Mouse (Mus musculus) cortical plate, adult 2 months (tissue): Measurements from ENCODE around the gene Olfr221. TPM values are rescaled to one million over a fixed set of nuclear protein-coding genes. Genes with fewer than 3 reads are reported as not detected.
A peak's percentile ranks its signal among the peaks of the same experiment; 100 is the strongest.
"Not testable (repeated sequence)": the region's sequence is repeated elsewhere in the genome, so short reads cannot be mapped to it uniquely, and the experiment has no call there.

ENCODE experiments used
- H3K27ac ChIP-seq: fragments of 200-500 bp; 2 replicates; pipeline ENCODE4 v1.5.1; 2012; ENCODE audit warnings: low read length, control low read depth, inconsistent platforms; ENCODE audit not compliant: insufficient read depth
- H3K4me1 ChIP-seq: fragments of 200-500 bp; 2 replicates; pipeline ENCODE4 v1.6.1; 2011; ENCODE audit warnings: low read length; ENCODE audit not compliant: control insufficient read depth, insufficient read depth
- H3K4me3 ChIP-seq: fragments of 200-500 bp; 2 replicates; pipeline ENCODE4 v1.5.1; 2011; ENCODE audit warnings: mild to moderate bottlenecking, low read length, control low read depth; ENCODE audit not compliant: insufficient read depth
- CTCF ChIP-seq: fragments of 200-500 bp; IDR thresholded peaks from 2 replicates; pipeline ENCODE4 v1.5.1; 2011; ENCODE audit warnings: mild to moderate bottlenecking, control low read depth, low read length; ENCODE audit not compliant: insufficient read depth; ENCODE audit errors: extremely low read depth
- POLR2A ChIP-seq: fragments of 200-500 bp; IDR thresholded peaks from 2 replicates; pipeline ENCODE4 v1.6.1; 2011; ENCODE audit warnings: mild to moderate bottlenecking, low read length, control low read depth; ENCODE audit not compliant: insufficient read depth; ENCODE audit errors: extremely low read depth
- polyA plus RNA-seq: library from polyadenylated mRNA; depleted of rRNA; stranded (reverse); fragments of >200 nt; gene quantifications from 2 replicates; pipeline ENCODE4 v1.2.3, GENCODE M21; 2012; rRNA removed

The Olfr221 gene
- not detected in 2 replicates for polyA plus RNA-seq

- H3K4me3 ChIP-seq: not testable (repeated sequence)
These were observed at the start of gene Olfr221 for GRCm38 (mm10) chr14:52042359-52042758. Gene Olfr221 (minus strand): TSS chr14:52042459.

GRCm38 (mm10) chr14:52083083-52083482 lies 40.8 kb upstream of the Olfr221 start:
- no peak overlapping the region for H3K4me3 ChIP-seq
- H3K4me1 ChIP-seq: no peaks in the 10 kb centered on the region
- TF ChIP-seq POLR2A: no peak
- no peak for TF ChIP-seq CTCF
- H3K27ac ChIP-seq: no peak overlapping the region

More at GRCm38 (mm10) chr14:52042359-52042758, at the start of gene Olfr221:
- H3K4me1 ChIP-seq, H3K27ac ChIP-seq: not testable (repeated sequence)

- Histone ChIP-seq H3K27ac (no peak overlapping the region), H3K4me1 (no peaks in the 10 kb centered on the region), H3K4me3 (no peak overlapping the region)
- TF ChIP-seq CTCF (no peak), POLR2A (no peak)
These were observed 29.4 kb upstream of the Olfr221 start for GRCm38 (mm10) chr14:52071599-52072137.

- H3K4me3 ChIP-seq: no peak overlapping the region
- no peaks in the 10 kb centered on the region for H3K4me1 ChIP-seq
- no peak for TF ChIP-seq CTCF
- TF ChIP-seq POLR2A: no peak
- H3K27ac ChIP-seq: no peak overlapping the region
These were observed 23.9 kb upstream of the Olfr221 start for GRCm38 (mm10) chr14:52066135-52066534.

GRCm38 (mm10) chr14:52061798-52062197 lies 19.5 kb upstream of the Olfr221 start:
- Histone ChIP-seq H3K4me3 (no peak overlapping the region), H3K4me1 (no peaks in the 10 kb centered on the region), H3K27ac (no peak overlapping the region)
- no peak for TF ChIP-seq CTCF

- TF ChIP-seq POLR2A: no peak
- no peak for TF ChIP-seq CTCF
- Histone ChIP-seq H3K27ac (no peak overlapping the region), H3K4me1 (no peaks in the 10 kb centered on the region)
These were observed 18.5 kb upstream of the Olfr221 start for GRCm38 (mm10) chr14:52060800-52061199.

GRCm38 (mm10) chr14:52059982-52060381 lies 17.7 kb upstream of the Olfr221 start:
- H3K4me1 ChIP-seq: no peaks in the 10 kb centered on the region
- no peak overlapping the region for H3K27ac ChIP-seq
- TF ChIP-seq POLR2A (no peak), CTCF (no peak)

More at GRCm38 (mm10) chr14:52060800-52061199, 18.5 kb upstream of the Olfr221 start:
- no peak overlapping the region for H3K4me3 ChIP-seq

GRCm38 (mm10) chr14:52052720-52053119 lies 10.5 kb upstream of the Olfr221 start:
- H3K4me1 ChIP-seq, H3K4me3 ChIP-seq: not testable (repeated sequence)

More at GRCm38 (mm10) chr14:52059982-52060381, 17.7 kb upstream of the Olfr221 start:
- no peak overlapping the region for H3K4me3 ChIP-seq

GRCm38 (mm10) chr14:52045966-52046565 lies 3.8 kb upstream of the Olfr221 start:
- H3K4me3 ChIP-seq: no peak overlapping the region
- TF ChIP-seq POLR2A: no peak
- no peak for TF ChIP-seq CTCF
- no peak overlapping the region for H3K27ac ChIP-seq
- no peaks in the 10 kb centered on the region for H3K4me1 ChIP-seq

More at GRCm38 (mm10) chr14:52052720-52053119, 10.5 kb upstream of the Olfr221 start:
- H3K27ac ChIP-seq: not testable (repeated sequence)

GRCm38 (mm10) chr14:52044901-52045678 lies 2.8 kb upstream of the Olfr221 start:
- TF ChIP-seq CTCF (peak; percentile 47), POLR2A (no peak)
- Histone ChIP-seq H3K4me3 (no peak overlapping the region), H3K27ac (no peak overlapping the region), H3K4me1 (no peaks in the 10 kb centered on the region)
